In genomic region chr16:10735781-10736180, GRCm38 (mm10) we compare ENCODE assay signal across 23 mouse cellular contexts. TPM values are rescaled to one million over a fixed set of nuclear protein-coding genes. Genes with fewer than 3 reads are reported as not detected.
DNase-seq lines count a peak whose midpoint lies in the region; ATAC-seq lines count a peak whose summit lies in the region.
"Had no signal": no experiment of that assay in that cellular context is flagged by ENCODE, and none has a peak within 500 bp of the region (broad histone marks: within the 10 kb centered on the region; RNA-seq: fewer than 3 reads in every experiment).

No protein-coding gene starts in this region.

- peak; percentile 60 for DNase-seq in adrenal gland, postnatal 10 days
- no peak for DNase-seq in adrenal gland, postnatal 25 days
- peak; percentile 45 for DNase-seq in heart, postnatal 4 days
- peak; percentile 78 for DNase-seq in 416B (ENCODE audit: low read depth)
- peak; percentile 26 to 49 for DNase-seq in kidney, postnatal 4 days
- no peak for DNase-seq in hindbrain, embryonic 11.5 days (ENCODE audit: low spot score)
- no peak for DNase-seq in urinary bladder, postnatal 4 days (ENCODE audit: low spot score in 2 of 2)
- DNase-seq: cerebellum, postnatal 14 days; embryo, embryonic 11 days; liver, embryonic 13.5 days; thymus, postnatal 14 days had no signal

- H3K9me3 ChIP-seq in heart, embryonic 11.5 days (replicated peaks; ENCODE audit: control insufficient read depth, low read length) = no peaks in the 10 kb centered on the region
- H3K9me3 ChIP-seq in hindbrain, embryonic 11.5 days (ENCODE audit: control insufficient read depth, low read length) = no peaks in the 10 kb centered on the region
- H3K9me3 ChIP-seq: forebrain, embryonic 12.5 days; hindbrain, embryonic 15.5 days; limb, embryonic 12.5 days; liver, embryonic 13.5 days; midbrain, embryonic 13.5 days; neural tube, embryonic 15.5 days had no signal

- H3K4me1 ChIP-seq in heart, embryonic 11.5 days (ENCODE audit: control insufficient read depth, insufficient read depth, low read length) = peaks cover 37% of the 10 kb centered on the region
- H3K4me1 ChIP-seq in hindbrain, embryonic 11.5 days (replicated peaks; ENCODE audit: control insufficient read depth, insufficient read depth, low read length) = no peaks in the 10 kb centered on the region
- H3K4me1 ChIP-seq: neural tube, embryonic 15.5 days had no signal

- no peak for ATAC-seq in heart, embryonic 11.5 days (replicated peaks; ENCODE audit: insufficient number of reproducible peaks, low FRiP score, low TSS enrichment)
- no peak for ATAC-seq in hindbrain, embryonic 11.5 days (ENCODE audit: low FRiP score)
- ATAC-seq: intestine, postnatal 0 days; midbrain, embryonic 13.5 days had no signal

- H3K4me3 ChIP-seq in heart, embryonic 11.5 days (ENCODE audit: low read depth, low read length) = no peak overlapping the region
- H3K4me3 ChIP-seq in hindbrain, embryonic 11.5 days (ENCODE audit: low read depth, low read length) = no peak overlapping the region
- H3K4me3 ChIP-seq: forebrain, embryonic 12.5 days; hindbrain, embryonic 15.5 days; limb, embryonic 12.5 days; liver, embryonic 13.5 days; midbrain, embryonic 13.5 days; myocyte; neural tube, embryonic 15.5 days had no signal

- no peak overlapping the region for H3K27ac ChIP-seq in heart, embryonic 11.5 days (ENCODE audit: low read depth, low read length)
- no peak overlapping the region for H3K27ac ChIP-seq in hindbrain, embryonic 11.5 days (ENCODE audit: low read depth, low read length)
- H3K27ac ChIP-seq: forebrain, embryonic 12.5 days; hindbrain, embryonic 15.5 days; limb, embryonic 12.5 days; liver, embryonic 13.5 days; midbrain, embryonic 13.5 days; neural tube, embryonic 15.5 days had no signal

- H3K27me3 ChIP-seq in heart, embryonic 11.5 days (ENCODE audit: control insufficient read depth, insufficient read depth, low read length) = no peaks in the 10 kb centered on the region
- no peaks in the 10 kb centered on the region for H3K27me3 ChIP-seq in hindbrain, embryonic 11.5 days (ENCODE audit: control insufficient read depth, insufficient read depth, low read length)
- H3K27me3 ChIP-seq: CH12.LX; forebrain, embryonic 12.5 days; hindbrain, embryonic 15.5 days; limb, embryonic 12.5 days; midbrain, embryonic 13.5 days; neural tube, embryonic 15.5 days had no signal

- no peak overlapping the region for H3K4me2 ChIP-seq in heart, embryonic 11.5 days
- H3K4me2 ChIP-seq in hindbrain, embryonic 11.5 days (replicated peaks; ENCODE audit: low read depth, low read length) = no peak overlapping the region
- H3K4me2 ChIP-seq: forebrain, embryonic 12.5 days; hindbrain, embryonic 15.5 days; limb, embryonic 12.5 days; liver, embryonic 13.5 days; midbrain, embryonic 13.5 days; neural tube, embryonic 15.5 days had no signal

- no peaks in the 10 kb centered on the region for H3K36me3 ChIP-seq in heart, embryonic 11.5 days (ENCODE audit: control insufficient read depth, insufficient read depth, low read length)
- H3K36me3 ChIP-seq in hindbrain, embryonic 11.5 days (ENCODE audit: control insufficient read depth, insufficient read depth, low read length) = no peaks in the 10 kb centered on the region
- H3K36me3 ChIP-seq: forebrain, embryonic 12.5 days; hindbrain, embryonic 15.5 days; limb, embryonic 12.5 days; liver, embryonic 13.5 days; neural tube, embryonic 15.5 days had no signal

- no peak overlapping the region for H3K9ac ChIP-seq in heart, embryonic 11.5 days (ENCODE audit: low read depth, low read length)
- no peak overlapping the region for H3K9ac ChIP-seq in hindbrain, embryonic 11.5 days (ENCODE audit: low read depth, low read length)
- H3K9ac ChIP-seq: forebrain, embryonic 12.5 days; hindbrain, embryonic 15.5 days; limb, embryonic 12.5 days; liver, embryonic 13.5 days; midbrain, embryonic 13.5 days; neural tube, embryonic 15.5 days had no signal

- 78% methylated on average over 2 of the region's 2 CpGs for WGBS in heart, embryonic 11.5 days (ENCODE audit: insufficient replicate concordance)
- 84% methylated on average over 2 of the region's 2 CpGs for WGBS in hindbrain, embryonic 11.5 days

RNA-seq across cellular contexts. Expression of gene Socs1, which starts 49.6 kb away (rescaled TPM):
- total RNA-seq in adrenal gland, postnatal 10 days (2021) = 1 to 10 TPM; 2.1 to 2.6 TPM
- total RNA-seq in adrenal gland, postnatal 25 days (2021) = 2.8 and 2.9 TPM in 2 replicates
- 1 to 10 TPM; 1.6 TPM for total RNA-seq in heart, postnatal 4 days (2021)
- polyA plus RNA-seq in heart, embryonic 11.5 days (2014; fragmentation: Nextera tagmentation; extraction: Ambion mirVana) = 4.8 and 5.3 TPM in 2 replicates
- 3.5 and 3.6 TPM in 2 replicates for polyA plus RNA-seq in hindbrain, embryonic 11.5 days (2014; fragmentation: Nextera tagmentation; extraction: Ambion mirVana)

RNA-seq across cellular contexts. Expression of gene Tnp2, which starts 52.7 kb away (rescaled TPM):
- total RNA-seq in adrenal gland, postnatal 10 days (2021) = not detected
- total RNA-seq in adrenal gland, postnatal 25 days (2021) = not detected in 2 replicates
- not detected for total RNA-seq in heart, postnatal 4 days (2021)
- not detected in 2 replicates for polyA plus RNA-seq in heart, embryonic 11.5 days (2014; fragmentation: Nextera tagmentation; extraction: Ambion mirVana)
- polyA plus RNA-seq in hindbrain, embryonic 11.5 days (2014; fragmentation: Nextera tagmentation; extraction: Ambion mirVana) = not detected in 2 replicates
- total RNA-seq: granulocyte monocyte progenitor cell, adult 5-6 weeks had no signal
- polyA plus RNA-seq: forebrain, embryonic 12.5 days; frontal cortex, adult 2 months; heart, postnatal 0 days; hindbrain, embryonic 15.5 days; intestine, postnatal 0 days; limb, embryonic 12.5 days; liver, embryonic 13.5 days; midbrain, embryonic 13.5 days; neural tube, embryonic 15.5 days had no signal

RNA-seq across cellular contexts. Expression of gene Prm3, which starts 54.9 kb away (rescaled TPM):
- total RNA-seq in adrenal gland, postnatal 10 days (2021) = not detected
- not detected in 2 replicates for total RNA-seq in adrenal gland, postnatal 25 days (2021)
- not detected for total RNA-seq in heart, postnatal 4 days (2021)
- not detected in 2 replicates for polyA plus RNA-seq in heart, embryonic 11.5 days (2014; fragmentation: Nextera tagmentation; extraction: Ambion mirVana)
- polyA plus RNA-seq in hindbrain, embryonic 11.5 days (2014; fragmentation: Nextera tagmentation; extraction: Ambion mirVana) = not detected in 2 replicates
- total RNA-seq: CH12.LX; granulocyte monocyte progenitor cell, adult 5-6 weeks had no signal
- polyA plus RNA-seq: forebrain, embryonic 12.5 days; frontal cortex, adult 2 months; heart, postnatal 0 days; hindbrain, embryonic 15.5 days; intestine, postnatal 0 days; limb, embryonic 12.5 days; liver, embryonic 13.5 days; midbrain, embryonic 13.5 days; myocyte; neural tube, embryonic 15.5 days had no signal

Comparison
In these comparisons a context has a peak if more than half of its experiments do, and no peak if none do; other contexts are left out.
1. DNase-seq: peak in adrenal gland, postnatal 10 days (single experiment), heart, postnatal 4 days (single experiment), 416B (single experiment) and kidney, postnatal 4 days (2 of 2); none in adrenal gland, postnatal 25 days (single experiment), hindbrain, embryonic 11.5 days (single experiment) and urinary bladder, postnatal 4 days (0 of 2).